Mouse (Mus musculus): ENCODE results near the gene Nmt1.

Nmt1 gene

GRCm38 (mm10) chr11:103028176-103028891 lies at the start of gene Nmt1, which contains the start of gene Dcakd:
TSS of gene Nmt1 (plus strand) at chr11:103028190.
TSS of gene Dcakd (minus strand) at chr11:103028333.
- peak; percentile 95 for DNase-seq (ENCODE audit: low spot score)

GRCm38 (mm10) chr11:102981151-102981890 lies 46.7 kb upstream of the Nmt1 start:
- no peak for DNase-seq (ENCODE audit: low spot score)

- no peak for DNase-seq (ENCODE audit: low spot score)
Measured at GRCm38 (mm10) chr11:102984086-102984485, 43.9 kb upstream of the Nmt1 start.

- DNase-seq (ENCODE audit: low spot score), result no peak
Measured at GRCm38 (mm10) chr11:102984615-102985014, 43.4 kb upstream of the Nmt1 start.

- DNase-seq (ENCODE audit: low spot score), result no peak
Measured at GRCm38 (mm10) chr11:102985160-102985559, 42.8 kb upstream of the Nmt1 start.

- no peak for DNase-seq (ENCODE audit: low spot score)
Measured at GRCm38 (mm10) chr11:102989641-102990151, 38.3 kb upstream of the Nmt1 start.

GRCm38 (mm10) chr11:102990152-102990663 lies 37.8 kb upstream of the Nmt1 start:
- DNase-seq (ENCODE audit: low spot score), result peak; percentile 28

- DNase-seq (ENCODE audit: low spot score), result no peak
Measured at GRCm38 (mm10) chr11:102991681-102992080, 36.3 kb upstream of the Nmt1 start.

- DNase-seq (ENCODE audit: low spot score), result no peak
Measured at GRCm38 (mm10) chr11:102992940-102993339, 35.0 kb upstream of the Nmt1 start.

GRCm38 (mm10) chr11:102993420-102994029 lies 34.5 kb upstream of the Nmt1 start:
- no peak for DNase-seq (ENCODE audit: low spot score)

GRCm38 (mm10) chr11:102994952-102995351 lies 33.0 kb upstream of the Nmt1 start:
- DNase-seq (ENCODE audit: low spot score), result no peak

- DNase-seq (ENCODE audit: low spot score), result no peak
Measured at GRCm38 (mm10) chr11:102996385-102996784, 31.6 kb upstream of the Nmt1 start.

- DNase-seq (ENCODE audit: low spot score), result peak; percentile 56
Measured at GRCm38 (mm10) chr11:102996991-102997770, 30.8 kb upstream of the Nmt1 start.

- no peak for DNase-seq (ENCODE audit: low spot score)
Measured at GRCm38 (mm10) chr11:102998254-102998576, 29.8 kb upstream of the Nmt1 start.

- DNase-seq (ENCODE audit: low spot score), result no peak
Measured at GRCm38 (mm10) chr11:102998577-102999316, 29.2 kb upstream of the Nmt1 start.

- DNase-seq (ENCODE audit: low spot score), result no peak
Measured at GRCm38 (mm10) chr11:102999317-102999970, 28.5 kb upstream of the Nmt1 start.

GRCm38 (mm10) chr11:103000111-103000510 lies 27.9 kb upstream of the Nmt1 start:
- no peak for DNase-seq (ENCODE audit: low spot score)

- no peak for DNase-seq (ENCODE audit: low spot score)
Measured at GRCm38 (mm10) chr11:103001063-103001462, 26.9 kb upstream of the Nmt1 start.

- peak; percentile 77 for DNase-seq (ENCODE audit: low spot score)
Measured at GRCm38 (mm10) chr11:103003210-103003609, 24.8 kb upstream of the Nmt1 start.

- no peak for DNase-seq (ENCODE audit: low spot score)
Measured at GRCm38 (mm10) chr11:103004852-103005251, 23.1 kb upstream of the Nmt1 start.

Measured in ovary, adult 18-20 months (tissue).